Mouse (Mus musculus) heart, adult 2 months (tissue): Measurements from ENCODE around the gene Rab6a.

Source experiments
- EP300 ChIP-seq: fragments of 200-500 bp; IDR thresholded peaks from 2 replicates; pipeline ENCODE4 v1.6.1; 2011; ENCODE audit warnings: low read depth, low read length, control low read depth; ENCODE audit not compliant: insufficient read depth
- POLR2A ChIP-seq: fragments of 200-500 bp; IDR thresholded peaks from 2 replicates; pipeline ENCODE4 v1.6.1; 2011; ENCODE audit warnings: mild to moderate bottlenecking, low read depth, low read length, control low read depth; ENCODE audit not compliant: insufficient read depth

- TF ChIP-seq EP300 (no peak), POLR2A (no peak)
These were observed 17.4 kb upstream of the Rab6a start for GRCm38 (mm10) chr7:100589816-100590215.
